Mouse (Mus musculus) telencephalon, adult 2 months (tissue): Measurements from ENCODE around the gene Luzp1.

Experiments
- DNase-seq: peaks from one replicate; pipeline ENCODE4 v3.0.0-alpha.2; 2011; ENCODE audit warnings: low read depth, low spot score

Luzp1 gene

GRCm38 (mm10) chr4:136462086-136462838 lies 7.3 kb upstream of the Luzp1 start, which contains the start of gene 6030445D17Rik:
6030445D17Rik (plus strand) TSS chr4:136462250.
- no peak for DNase-seq

- DNase-seq: peak; percentile 58
These were observed 6.8 kb upstream of the Luzp1 start for GRCm38 (mm10) chr4:136462839-136463178.

GRCm38 (mm10) chr4:136463436-136463835 lies 6.1 kb upstream of the Luzp1 start:
- no peak for DNase-seq

- DNase-seq: no peak
These were observed 3.3 kb upstream of the Luzp1 start for GRCm38 (mm10) chr4:136466226-136466625.

- peak; percentile 64 for DNase-seq
These were observed 821 bp upstream of the Luzp1 start for GRCm38 (mm10) chr4:136468553-136469327.

GRCm38 (mm10) chr4:136469941-136470346 lies 383 bp downstream of the Luzp1 start:
- no peak for DNase-seq

- no peak for DNase-seq
These were observed 948 bp downstream of the Luzp1 start for GRCm38 (mm10) chr4:136470347-136471071.

GRCm38 (mm10) chr4:136476692-136477091 lies 7.1 kb downstream of the Luzp1 start:
- no peak for DNase-seq

- DNase-seq: no peak
These were observed 17.0 kb downstream of the Luzp1 start for GRCm38 (mm10) chr4:136486549-136486948.

GRCm38 (mm10) chr4:136495993-136496392 lies 26.4 kb downstream of the Luzp1 start:
- no peak for DNase-seq

- no peak for DNase-seq
These were observed 36.1 kb downstream of the Luzp1 start for GRCm38 (mm10) chr4:136505426-136506215.

GRCm38 (mm10) chr4:136509857-136510256 lies 40.3 kb downstream of the Luzp1 start:
- DNase-seq: no peak

- no peak for DNase-seq
These were observed 42.1 kb downstream of the Luzp1 start for GRCm38 (mm10) chr4:136511708-136512107.

GRCm38 (mm10) chr4:136512905-136513304 lies 43.3 kb downstream of the Luzp1 start:
- no peak for DNase-seq

GRCm38 (mm10) chr4:136518141-136518540 lies 48.6 kb downstream of the Luzp1 start:
- DNase-seq: no peak

- DNase-seq: no peak
These were observed 49.0 kb downstream of the Luzp1 start for GRCm38 (mm10) chr4:136518576-136518975.

GRCm38 (mm10) chr4:136519866-136520265 lies 50.3 kb downstream of the Luzp1 start:
- no peak for DNase-seq

- DNase-seq: no peak
These were observed 52.3 kb downstream of the Luzp1 start for GRCm38 (mm10) chr4:136521898-136522297.

- DNase-seq: no peak
These were observed 54.7 kb downstream of the Luzp1 start for GRCm38 (mm10) chr4:136524309-136524708.

GRCm38 (mm10) chr4:136526412-136526811 lies 56.9 kb downstream of the Luzp1 start:
- peak; percentile 38 for DNase-seq

- no peak for DNase-seq
These were observed 75.6 kb downstream of the Luzp1 start for GRCm38 (mm10) chr4:136545151-136545550.
